Mouse (Mus musculus) liver, adult 2 months (tissue): ENCODE data around the gene Gm33543.

ENCODE experiments used
- CTCF ChIP-seq: fragments of 200-500 bp; IDR thresholded peaks from 2 replicates; pipeline ENCODE4 v1.5.1; 2011; ENCODE audit warnings: low read depth, low read length, control low read depth
- POLR2A ChIP-seq: fragments of 200-500 bp; IDR thresholded peaks from 2 replicates; pipeline ENCODE4 v1.6.1; 2011; ENCODE audit warnings: low read length, control low read depth; ENCODE audit not compliant: insufficient read depth; ENCODE audit errors: extremely low read depth

DNA sequence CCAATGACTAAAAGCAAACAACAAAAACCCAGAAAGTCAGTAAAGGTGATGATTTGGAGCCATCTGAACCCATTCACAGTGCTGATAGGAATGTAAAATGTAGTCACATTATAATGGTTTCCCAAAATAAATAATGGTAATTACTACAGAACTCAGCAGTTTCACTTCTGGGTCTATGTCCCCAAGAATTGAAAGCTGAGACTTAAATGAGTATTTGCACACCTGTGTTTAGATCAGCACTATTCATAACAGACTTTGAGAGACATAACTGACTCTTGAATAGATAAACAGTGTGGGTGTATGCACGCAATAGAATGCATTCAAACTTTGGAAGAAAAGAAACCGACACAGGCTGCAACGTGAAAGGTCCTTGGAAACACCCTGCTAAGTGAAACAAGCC, 4.0 kb upstream of the Gm33543 start:
- TF ChIP-seq CTCF = no peak
- no peak for TF ChIP-seq POLR2A
